Mouse (Mus musculus) heart, embryonic 10.5 days (tissue): ENCODE measurements around the gene Hist1h1d. TPM values are rescaled to one million over a fixed set of nuclear protein-coding genes. Genes with fewer than 3 reads are reported as not detected.

Source experiments
- DNase-seq: peaks from one replicate; pipeline ENCODE4 v3.0.0-alpha.2; 2017; ENCODE audit warnings: low spot score
- H3K27ac ChIP-seq: fragments of 300-500 bp; sonication (generic); 2 replicates; pipeline ENCODE4 v1.5.1; 2016; ENCODE audit warnings: mild to moderate bottlenecking
- H3K27me3 ChIP-seq: fragments of 300-500 bp; sonication (generic); 2 replicates; pipeline ENCODE4 v1.6.1; 2016; ENCODE audit warnings: mild to moderate bottlenecking; ENCODE audit not compliant: poor library complexity, insufficient read depth, severe bottlenecking
- H3K36me3 ChIP-seq: fragments of 300-500 bp; sonication (generic); 2 replicates; pipeline ENCODE4 v1.6.1; 2016; ENCODE audit warnings: mild to moderate bottlenecking, moderate library complexity
- H3K4me1 ChIP-seq: fragments of 300-500 bp; sonication (generic); 2 replicates; pipeline ENCODE4 v1.6.1; 2016; ENCODE audit warnings: mild to moderate bottlenecking
- H3K4me3 ChIP-seq: fragments of 300-500 bp; sonication (generic); 2 replicates; pipeline ENCODE4 v1.5.1; 2016; ENCODE audit warnings: mild to moderate bottlenecking, moderate library complexity
- H3K9me3 ChIP-seq: fragments of 300-500 bp; sonication (generic); 2 replicates; pipeline ENCODE4 v1.6.1; 2016; ENCODE audit warnings: mild to moderate bottlenecking, moderate library complexity
- WGBS: fragments of 180-500 bp; shearing (Covaris S2); methylation state at CpG from one replicate; pipeline ENCODE4 v1.1.7; 2016; 5-methylcytosine and 5-hydroxymethylcytosine counted together
- microRNA-seq: library from miRNA; unstranded; fragments of <30 nt; microRNA quantifications from one replicate; pipeline ENCODE4, GENCODE M21; 2017
- polyA plus RNA-seq: library from polyadenylated mRNA; unstranded; fragments of >200 nt; fragmentation: Nextera tagmentation; extraction: Ambion mirVana; gene quantifications from 2 replicates; pipeline ENCODE4 v1.2.1, GENCODE M21; 2016

The Hist1h1d gene
- polyA plus RNA-seq, 1 experiment from 2014 or later, result 0.36 TPM

GRCm38 (mm10) chr13:23604452-23604851 is 51.4 kb downstream of the Hist1h1d start:
- no peaks in the 10 kb centered on the region for H3K27me3 ChIP-seq
- H3K4me3 ChIP-seq, result no peak overlapping the region
- no peak for DNase-seq
- 81% methylated on average over 3 of the region's 3 CpGs for WGBS
- H3K9me3 ChIP-seq, result no peaks in the 10 kb centered on the region
- no peaks in the 10 kb centered on the region for H3K4me1 ChIP-seq
- H3K27ac ChIP-seq, result no peak overlapping the region
- H3K36me3 ChIP-seq, result no peaks in the 10 kb centered on the region

- WGBS, result 89% methylated on average over 3 of the region's 3 CpGs
- DNase-seq, result no peak
- H3K36me3 ChIP-seq, result no peaks in the 10 kb centered on the region
These were observed 52.0 kb downstream of the Hist1h1d start for GRCm38 (mm10) chr13:23605052-23605451.

GRCm38 (mm10) chr13:23609209-23609608 is 56.1 kb downstream of the Hist1h1d start:
- no peak for DNase-seq
- H3K9me3 ChIP-seq, result no peaks in the 10 kb centered on the region
- no peak overlapping the region for H3K27ac ChIP-seq
- no peaks in the 10 kb centered on the region for H3K36me3 ChIP-seq
- H3K4me1 ChIP-seq, result no peaks in the 10 kb centered on the region
- H3K4me3 ChIP-seq, result no peak overlapping the region
- WGBS, result 70% methylated on average over 4 of the region's 4 CpGs
- no peaks in the 10 kb centered on the region for H3K27me3 ChIP-seq

More at GRCm38 (mm10) chr13:23605052-23605451, 52.0 kb downstream of the Hist1h1d start:
- H3K4me1 ChIP-seq, result no peaks in the 10 kb centered on the region
- H3K4me3 ChIP-seq, result no peak overlapping the region
- no peak overlapping the region for H3K27ac ChIP-seq
- no peaks in the 10 kb centered on the region for H3K9me3 ChIP-seq
- no peaks in the 10 kb centered on the region for H3K27me3 ChIP-seq

- Histone ChIP-seq H3K9me3 (no peaks in the 10 kb centered on the region), H3K27me3 (no peaks in the 10 kb centered on the region), H3K4me3 (no peak overlapping the region), H3K36me3 (no peaks in the 10 kb centered on the region), H3K4me1 (no peaks in the 10 kb centered on the region), H3K27ac (no peak overlapping the region)
- no peak for DNase-seq
These were observed 56.8 kb downstream of the Hist1h1d start for GRCm38 (mm10) chr13:23609844-23610243.

Small RNAs within 50 kb of the gene (microRNA-seq; reads per million reads assigned to microRNA genes)
- gene Gm44297 (not detected), gene Gm44359 (not detected), gene Gm44394 (not detected), gene n-TStga1 (2.5 reads per million, percentile 2 among the genes with 10 or more reads in this experiment)

Other genes starting within 250 kb of the Hist1h1d start
- 39.0 and 42.2 TPM in 2 replicates for gene Zfp322a, start 184.1 kb upstream of the Hist1h1d start, polyA plus RNA-seq
- gene Abt1, start 129.4 kb upstream of the Hist1h1d start, polyA plus RNA-seq, result 10.1 and 13.0 TPM in 2 replicates
- gene Btn1a1, start 87.4 kb upstream of the Hist1h1d start, polyA plus RNA-seq, result 0.04 and 0.96 TPM in 2 replicates
- gene Btn2a2, start 64.4 kb upstream of the Hist1h1d start, polyA plus RNA-seq, result 0.30 and 0.75 TPM in 2 replicates
- 2.5 and 2.8 TPM in 2 replicates for gene Hist1h4h, start 22.2 kb upstream of the Hist1h1d start, polyA plus RNA-seq
- gene Hist1h2af, start 19.4 kb upstream of the Hist1h1d start, polyA plus RNA-seq, result 1.7 and 4.9 TPM in 2 replicates
- 3.2 and 3.5 TPM in 2 replicates for gene Hist1h3g, start 17.8 kb upstream of the Hist1h1d start, polyA plus RNA-seq
- gene Hist1h2bh, start 9.9 kb upstream of the Hist1h1d start, polyA plus RNA-seq, result 0.22 and 0.73 TPM in 2 replicates
- gene Hist1h3f, start 9.2 kb upstream of the Hist1h1d start, polyA plus RNA-seq, result 0.31 and 0.99 TPM in 2 replicates
- 0.51 TPM in 1 of 2 replicates, not detected in the other for gene Hist1h4f, start 1.6 kb upstream of the Hist1h1d start, polyA plus RNA-seq
- gene Hist1h3e, start 9.1 kb downstream of the Hist1h1d start, polyA plus RNA-seq, result 3.0 and 3.5 TPM in 2 replicates
- 39.9 and 49.4 TPM in 2 replicates for gene Hist1h2ae, start 18.0 kb downstream of the Hist1h1d start, polyA plus RNA-seq
- 2.8 and 4.8 TPM in 2 replicates for gene Hist1h2bg, start 18.1 kb downstream of the Hist1h1d start, polyA plus RNA-seq
- 1.1 and 1.8 TPM in 2 replicates for gene Hist1h2bf, start 20.9 kb downstream of the Hist1h1d start, polyA plus RNA-seq
- gene Hist1h2ad, start 21.1 kb downstream of the Hist1h1d start, polyA plus RNA-seq, result 0.54 and 1.1 TPM in 2 replicates
- 1.4 and 5.3 TPM in 2 replicates for gene Hist1h3d, start 22.5 kb downstream of the Hist1h1d start, polyA plus RNA-seq
- gene Hist1h4d, start 28.3 kb downstream of the Hist1h1d start, polyA plus RNA-seq, result 41.9 and 60.3 TPM in 2 replicates
- gene Hist1h2be, start 67.9 kb downstream of the Hist1h1d start, polyA plus RNA-seq, result 1.2 and 1.9 TPM in 2 replicates
- gene Hist1h1e, start 69.3 kb downstream of the Hist1h1d start, polyA plus RNA-seq, result 9.5 and 11.1 TPM in 2 replicates
- gene Hist1h2ac, start 130.7 kb downstream of the Hist1h1d start, polyA plus RNA-seq, result 0.63 and 0.84 TPM in 2 replicates
- gene Hist1h2bc, start 130.9 kb downstream of the Hist1h1d start, polyA plus RNA-seq, result 24.3 and 29.4 TPM in 2 replicates
- 0.24 TPM in 1 of 2 replicates, not detected in the other for gene Hist1h1t, start 142.6 kb downstream of the Hist1h1d start, polyA plus RNA-seq
- gene Hist1h4c, start 145.2 kb downstream of the Hist1h1d start, polyA plus RNA-seq, result 3.2 and 3.3 TPM in 2 replicates
- 5.2 and 8.3 TPM in 2 replicates for gene Hfe, start 157.6 kb downstream of the Hist1h1d start, polyA plus RNA-seq
- 17.2 TPM in 2 replicates for gene Hist1h1c, start 185.5 kb downstream of the Hist1h1d start, polyA plus RNA-seq
- gene Hist1h3c, start 192.3 kb downstream of the Hist1h1d start, polyA plus RNA-seq, result 4.2 and 4.4 TPM in 2 replicates
- 1.4 and 2.9 TPM in 2 replicates for gene Hist1h2bb, start 193.5 kb downstream of the Hist1h1d start, polyA plus RNA-seq
- 16.1 and 23.3 TPM in 2 replicates for gene Hist1h2ab, start 197.9 kb downstream of the Hist1h1d start, polyA plus RNA-seq
- gene Hist1h3b, start 199.0 kb downstream of the Hist1h1d start, polyA plus RNA-seq, result 2.6 and 3.2 TPM in 2 replicates
- 3.4 and 4.4 TPM in 2 replicates for gene Hist1h4b, start 203.8 kb downstream of the Hist1h1d start, polyA plus RNA-seq
- gene Hist1h4a, start 208.0 kb downstream of the Hist1h1d start, polyA plus RNA-seq, result 0.28 TPM in 1 of 2 replicates, not detected in the other
- gene Hist1h3a, start 209.1 kb downstream of the Hist1h1d start, polyA plus RNA-seq, result 2.0 and 3.2 TPM in 2 replicates
- 1.2 and 1.4 TPM in 2 replicates for gene Hist1h1a, start 210.4 kb downstream of the Hist1h1d start, polyA plus RNA-seq
- gene Trim38, start 216.7 kb downstream of the Hist1h1d start, polyA plus RNA-seq, result 0.14 TPM in 1 of 2 replicates, not detected in the other